Mouse (Mus musculus) adrenal gland, adult 8-10 months (tissue): Measurements from ENCODE around the gene Atrx. TPM values are rescaled to one million over a fixed set of nuclear protein-coding genes. Genes with fewer than 3 reads are reported as not detected.

Experiments used
- DNase-seq: peaks from one replicate; pipeline ENCODE4 v3.0.0; 2022
- total RNA-seq, 4 experiments: library from RNA; stranded (reverse); gene quantifications; 2 replicates each; pipeline ENCODE4 v1.2.4; 2022

Gene Atrx
- total RNA-seq, 4 experiments from 2014 or later: 105 to 165 (median 124) TPM

- DNase-seq: no peak
Observed at GRCm38 (mm10) chrX:105767177-105767764, 161.9 kb downstream of the Atrx start.

GRCm38 (mm10) chrX:105766013-105766412 lies 163.2 kb downstream of the Atrx start:
- DNase-seq: no peak

DNA sequence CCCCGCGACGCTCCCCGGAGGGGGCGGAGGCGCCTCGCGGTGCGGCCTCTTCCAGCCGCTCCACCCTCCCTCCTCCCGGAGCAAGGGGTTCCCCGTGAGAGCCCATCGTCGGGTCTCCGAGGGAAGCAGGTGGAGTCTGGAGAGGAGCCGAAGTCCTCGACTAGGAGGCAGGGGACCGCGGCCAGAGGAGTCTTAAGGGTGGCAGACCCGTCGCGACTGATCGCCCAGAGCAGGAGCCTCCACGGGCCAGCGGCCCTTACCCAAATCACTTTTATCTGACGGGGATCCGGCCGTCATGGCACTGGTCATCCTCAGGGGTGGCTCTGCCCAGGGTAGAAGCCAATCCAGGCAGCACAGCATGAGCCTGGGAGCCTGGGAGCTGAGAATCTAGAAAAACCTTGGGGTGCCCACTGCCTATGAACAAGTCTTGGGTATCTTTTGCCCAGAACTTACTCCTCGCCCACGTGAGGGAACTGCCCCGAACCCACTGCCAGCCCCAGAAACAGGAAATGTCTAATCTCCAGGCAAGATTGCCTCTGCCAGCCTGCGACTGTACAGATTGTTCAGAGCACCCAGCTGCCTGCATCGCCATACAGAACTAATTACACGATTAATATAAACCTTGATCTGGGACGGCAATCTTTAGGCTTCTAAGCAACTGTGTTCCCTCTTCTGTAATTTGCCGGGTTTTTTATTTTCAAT lies 164.0 kb downstream of the Atrx start:
- DNase-seq: no peak

GRCm38 (mm10) chrX:105764162-105765004 lies 164.8 kb downstream of the Atrx start, which contains the start of gene Fgf16:
Gene Fgf16, plus strand, starts transcription at chrX:105764279.
- no peak for DNase-seq

GRCm38 (mm10) chrX:105763612-105764011 lies 165.6 kb downstream of the Atrx start:
- no peak for DNase-seq

DNA sequence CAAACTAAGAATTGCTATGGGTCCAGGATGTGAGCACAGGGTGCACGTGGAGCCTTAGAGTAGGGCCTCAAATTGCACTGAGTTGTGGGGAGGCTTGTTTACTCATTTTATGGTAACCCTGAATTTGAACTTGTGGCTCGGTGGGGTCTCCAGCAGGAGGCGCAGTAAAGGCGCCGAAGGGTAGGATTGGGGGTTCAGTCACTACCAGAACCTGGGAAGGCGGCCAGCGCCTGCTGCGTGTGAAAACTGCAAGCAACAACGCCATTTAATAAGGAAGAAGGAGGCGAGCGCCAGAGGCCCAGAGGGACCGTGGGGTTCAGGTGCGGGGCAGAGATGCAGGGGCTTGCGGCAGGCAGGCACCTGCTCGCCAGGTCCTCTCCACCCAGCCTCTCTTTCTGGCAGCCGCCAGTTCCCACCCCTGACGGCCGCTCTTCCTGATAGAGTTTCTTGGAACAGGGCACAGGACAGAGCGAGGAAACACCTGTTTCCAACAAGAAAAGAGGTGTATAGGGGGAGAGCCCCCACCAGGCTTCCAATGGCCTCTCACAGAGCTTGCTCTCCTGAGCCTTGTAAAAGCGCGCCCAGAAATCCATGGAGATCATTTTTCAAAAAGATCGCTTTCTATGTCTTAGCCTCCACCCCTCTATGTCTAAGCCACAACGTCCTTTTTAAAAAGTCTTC lies 166.2 kb downstream of the Atrx start:
- no peak for DNase-seq

Other genes with a start within 250 kb of the Atrx start
- gene Fgf16, start 165.1 kb downstream of the Atrx start, total RNA-seq: under 1 TPM; 0.17 to 0.59 (median 0.40) TPM
- gene Magt1, start 82.5 kb upstream of the Atrx start, total RNA-seq: 10 to 100 TPM; 54.0 to 65.9 (median 59.2) TPM
- 100 to 1,000 TPM; 194 to 365 (median 289) TPM for gene Cox7b, start 86.3 kb upstream of the Atrx start, total RNA-seq
- gene Atp7a, start 97.9 kb upstream of the Atrx start, total RNA-seq: 10 to 100 TPM; 38.9 to 47.4 (median 44.8) TPM
- 1 to 10 TPM; 3.0 to 7.0 (median 5.0) TPM for gene Tlr13, start 213.8 kb upstream of the Atrx start, total RNA-seq